Mouse (Mus musculus): ENCODE data around the gene Cdc14b. TPM values are rescaled to one million over a fixed set of nuclear protein-coding genes. Genes with fewer than 3 reads are reported as not detected.

Cdc14b gene
- total and polyA plus RNA-seq, 2 experiments from 2014 or later: 1.2 to 4.6 TPM

DNA sequence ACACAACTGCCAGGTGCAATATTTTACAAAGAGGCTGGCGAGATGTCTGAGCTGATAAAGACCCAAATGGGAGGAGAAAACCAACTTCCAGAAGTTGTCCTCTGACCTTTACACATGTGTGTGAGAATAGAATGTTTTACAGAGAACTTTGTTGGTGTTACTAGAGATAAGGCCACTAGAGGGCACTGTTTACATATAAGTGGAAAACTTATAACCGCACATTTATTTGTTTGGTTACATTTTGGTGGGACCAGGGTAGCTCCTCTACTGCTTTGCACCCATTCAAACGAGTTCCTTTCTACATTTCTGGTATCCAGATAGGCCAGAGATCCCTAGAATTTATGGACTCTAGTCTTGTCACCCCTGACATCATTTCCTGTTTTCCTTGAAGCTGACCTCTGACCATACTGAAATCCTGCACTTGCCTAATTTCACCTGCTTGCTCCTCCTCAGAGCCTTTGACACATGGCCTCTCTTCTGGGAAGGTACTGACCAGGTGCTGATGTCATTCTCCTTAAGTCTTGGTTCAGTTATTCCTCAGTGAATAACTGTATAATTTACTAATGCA lies 40.5 kb upstream of the Cdc14b start:
- Histone ChIP-seq H3K27me3 (ENCODE audit: insufficient read depth, low read length) (no peaks in the 10 kb centered on the region), H3K9ac (replicated peaks; ENCODE audit: low read length, poor library complexity, severe bottlenecking) (no peak overlapping the region), H3K4me1 (ENCODE audit: insufficient read depth, low read length) (no peaks in the 10 kb centered on the region), H3K4me3 (ENCODE audit: low read depth, low read length) (no peak overlapping the region), H3K4me2 (ENCODE audit: low read depth, low read length, poor library complexity, severe bottlenecking) (no peak overlapping the region), H3K27ac (ENCODE audit: low read depth, low read length) (no peak overlapping the region), H3K36me3 (ENCODE audit: insufficient read depth, low read length) (no peaks in the 10 kb centered on the region), H3K9me3 (ENCODE audit: low read length) (no peaks in the 10 kb centered on the region)
- DNase-seq (ENCODE audit: low spot score) (peak; percentile 85), ATAC-seq (ENCODE audit: low FRiP score) (no peak)
- TF ChIP-seq CTCF (IDR thresholded peaks at IDR 0.05): peak; percentile 82
- WGBS: 0% methylated on average over 3 of the region's 3 CpGs

GRCm38 (mm10) chr13:64314041-64314440 lies 39.0 kb upstream of the Cdc14b start:
- TF ChIP-seq CTCF (IDR thresholded peaks at IDR 0.05): no peak
- no peak for ATAC-seq (ENCODE audit: low FRiP score)
- Histone ChIP-seq H3K4me2 (ENCODE audit: low read depth, low read length, poor library complexity, severe bottlenecking) (no peak overlapping the region), H3K9me3 (ENCODE audit: low read length) (no peaks in the 10 kb centered on the region), H3K4me3 (ENCODE audit: low read depth, low read length) (no peak overlapping the region), H3K27ac (ENCODE audit: low read depth, low read length) (no peak overlapping the region), H3K4me1 (ENCODE audit: insufficient read depth, low read length) (no peaks in the 10 kb centered on the region), H3K27me3 (ENCODE audit: insufficient read depth, low read length) (no peaks in the 10 kb centered on the region), H3K9ac (replicated peaks; ENCODE audit: low read length, poor library complexity, severe bottlenecking) (no peak overlapping the region), H3K36me3 (ENCODE audit: insufficient read depth, low read length) (no peaks in the 10 kb centered on the region)
- 82% methylated on average over 3 of the region's 3 CpGs for WGBS
- DNase-seq (ENCODE audit: low spot score): no peak

- ATAC-seq (ENCODE audit: low FRiP score) (no peak; the same call in 1 of the 2 replicates), DNase-seq (ENCODE audit: low spot score) (no peak)
- TF ChIP-seq CTCF (IDR thresholded peaks at IDR 0.05): no peak
- Histone ChIP-seq H3K4me3 (ENCODE audit: low read depth, low read length) (peak overlapping the region; percentile 67), H3K36me3 (ENCODE audit: insufficient read depth, low read length) (no peaks in the 10 kb centered on the region), H3K27ac (ENCODE audit: low read depth, low read length) (no peak overlapping the region; the same call in 1 of the 2 replicates), H3K4me1 (ENCODE audit: insufficient read depth, low read length) (no peaks in the 10 kb centered on the region), H3K9me3 (ENCODE audit: low read length) (no peaks in the 10 kb centered on the region), H3K9ac (replicated peaks; ENCODE audit: low read length, poor library complexity, severe bottlenecking) (peak overlapping the region; percentile 70; the same call in 1 of the 2 replicates), H3K4me2 (ENCODE audit: low read depth, low read length, poor library complexity, severe bottlenecking) (peak overlapping the region; percentile 47), H3K27me3 (ENCODE audit: insufficient read depth, low read length) (no peaks in the 10 kb centered on the region)
- 0% methylated on average over 2 of the region's 2 CpGs for WGBS
Measured at GRCm38 (mm10) chr13:64312916-64313289, 37.8 kb upstream of the Cdc14b start.

- Histone ChIP-seq H3K27ac (ENCODE audit: low read depth, low read length) (peak within 1 kb of the TSS; percentile 72), H3K4me3 (ENCODE audit: low read depth, low read length) (peak within 1 kb of the TSS; percentile 67), H3K9me3 (ENCODE audit: low read length) (no peaks in the 10 kb centered on the region), H3K4me2 (ENCODE audit: low read depth, low read length, poor library complexity, severe bottlenecking) (peak within 1 kb of the TSS; percentile 47), H3K9ac (replicated peaks; ENCODE audit: low read length, poor library complexity, severe bottlenecking) (peak within 1 kb of the TSS; percentile 70), H3K36me3 (ENCODE audit: insufficient read depth, low read length) (no peaks in the 10 kb centered on the region), H3K4me1 (ENCODE audit: insufficient read depth, low read length) (no peaks in the 10 kb centered on the region), H3K27me3 (ENCODE audit: insufficient read depth, low read length) (no peaks in the 10 kb centered on the region)
- peak; percentile 92 for DNase-seq (ENCODE audit: low spot score)
- TF ChIP-seq CTCF (IDR thresholded peaks at IDR 0.05): peak; percentile 62
- 1% methylated on average over 59 of the region's 74 CpGs for WGBS
- peak; percentile 93 for ATAC-seq (ENCODE audit: low FRiP score)
Measured at GRCm38 (mm10) chr13:64312024-64312915, 37.2 kb upstream of the Cdc14b start, which contains the start of gene Aaed1. Gene Aaed1 (minus strand): TSS chr13:64312710.

DNA sequence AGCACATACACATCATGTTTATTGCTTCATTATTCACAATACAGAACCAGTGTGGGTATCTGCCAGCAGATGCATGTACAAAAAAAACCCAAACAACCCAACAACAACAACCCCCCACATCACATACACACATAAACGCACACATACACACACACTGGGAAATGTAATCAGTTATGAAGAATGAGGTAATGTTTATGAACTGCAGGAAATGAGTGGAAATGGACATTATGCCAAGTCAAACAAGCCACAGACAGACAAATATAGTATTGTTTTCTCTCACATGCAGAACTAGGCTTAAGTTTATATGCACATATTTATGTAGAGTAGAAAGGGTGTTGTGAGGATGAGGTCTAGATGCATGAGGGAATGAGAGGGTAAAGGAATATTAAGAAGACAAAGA lies 36.2 kb upstream of the Cdc14b start:
- Histone ChIP-seq H3K4me3 (ENCODE audit: low read depth, low read length) (peak overlapping the region; percentile 67; the same call in 1 of the 2 replicates), H3K4me2 (ENCODE audit: low read depth, low read length, poor library complexity, severe bottlenecking) (peak overlapping the region; percentile 47), H3K9ac (replicated peaks; ENCODE audit: low read length, poor library complexity, severe bottlenecking) (no peak overlapping the region), H3K9me3 (ENCODE audit: low read length) (no peaks in the 10 kb centered on the region), H3K27me3 (ENCODE audit: insufficient read depth, low read length) (no peaks in the 10 kb centered on the region), H3K4me1 (ENCODE audit: insufficient read depth, low read length) (no peaks in the 10 kb centered on the region), H3K27ac (ENCODE audit: low read depth, low read length) (no peak overlapping the region), H3K36me3 (ENCODE audit: insufficient read depth, low read length) (no peaks in the 10 kb centered on the region)
- DNase-seq (ENCODE audit: low spot score) (no peak), ATAC-seq (ENCODE audit: low FRiP score) (no peak)
- no peak for TF ChIP-seq CTCF (IDR thresholded peaks at IDR 0.05)
- 94% methylated on average over 1 of the region's 1 CpGs for WGBS

- H3K4me3 ChIP-seq (ENCODE audit: low read depth, low read length): no peak overlapping the region
- H3K27me3 ChIP-seq (ENCODE audit: insufficient read depth, low read length): no peaks in the 10 kb centered on the region
- H3K27ac ChIP-seq (ENCODE audit: low read depth, low read length): no peak overlapping the region
- no peaks in the 10 kb centered on the region for H3K36me3 ChIP-seq (ENCODE audit: insufficient read depth, low read length)
- no peak for DNase-seq (ENCODE audit: low spot score)
- no peak for TF ChIP-seq CTCF (IDR thresholded peaks at IDR 0.05)
- no peak overlapping the region for H3K9ac ChIP-seq (replicated peaks; ENCODE audit: low read length, poor library complexity, severe bottlenecking)
- WGBS: 88% methylated on average over 6 of the region's 6 CpGs
- no peaks in the 10 kb centered on the region for H3K9me3 ChIP-seq (ENCODE audit: low read length)
- no peaks in the 10 kb centered on the region for H3K4me1 ChIP-seq (ENCODE audit: insufficient read depth, low read length)
- H3K4me2 ChIP-seq (ENCODE audit: low read depth, low read length, poor library complexity, severe bottlenecking): no peak overlapping the region
- ATAC-seq (ENCODE audit: low FRiP score): no peak
Measured at GRCm38 (mm10) chr13:64310585-64310984, 35.5 kb upstream of the Cdc14b start.

Measured in midbrain, postnatal 0 days (tissue).